Comparison of ENCODE assay signal across 24 mouse cellular contexts in genomic region chr8:47784436-47784835, GRCm38 (mm10). TPM values are rescaled to one million over a fixed set of nuclear protein-coding genes. Genes with fewer than 3 reads are reported as not detected.
DNase-seq lines count a peak whose midpoint lies in the region; ATAC-seq and TF ChIP-seq lines count a peak whose summit lies in the region.
"Had no signal": no experiment of that assay in that cellular context is flagged by ENCODE, and none has a peak within 500 bp of the region (broad histone marks: within the 10 kb centered on the region; RNA-seq: fewer than 3 reads in every experiment).

No protein-coding gene starts in this region.

- 81% methylated on average over 7 of the region's 7 CpGs for WGBS in heart, embryonic 11.5 days (ENCODE audit: insufficient replicate concordance)
- WGBS in lung, adult 2 months: 77% methylated on average over 7 of the region's 7 CpGs

- intact Hi-C loops in heart, postnatal 36 days (cut with DNase I): no loop called here

- peaks cover 5% of the 10 kb centered on the region; the same call in 1 of the 2 replicates for H3K4me1 ChIP-seq in heart, embryonic 11.5 days (ENCODE audit: control insufficient read depth, insufficient read depth, low read length)
- H3K4me1 ChIP-seq in lung, adult 2 months (ENCODE audit: control insufficient read depth, insufficient read depth, low read length): no peaks in the 10 kb centered on the region
- H3K4me1 ChIP-seq: liver, embryonic 15.5 days; stomach, embryonic 15.5 days had no signal

- no peaks in the 10 kb centered on the region for H3K36me3 ChIP-seq in heart, embryonic 11.5 days (ENCODE audit: control insufficient read depth, insufficient read depth, low read length)
- H3K36me3 ChIP-seq: forebrain, embryonic 12.5 days; limb, embryonic 13.5 days; liver, embryonic 15.5 days; midbrain, embryonic 13.5 days; neural tube, embryonic 15.5 days; stomach, embryonic 15.5 days had no signal

- no peaks in the 10 kb centered on the region for H3K9me3 ChIP-seq in heart, embryonic 11.5 days (replicated peaks; ENCODE audit: control insufficient read depth, low read length)
- H3K9me3 ChIP-seq: forebrain, embryonic 12.5 days; limb, embryonic 13.5 days; liver, embryonic 15.5 days; midbrain, embryonic 13.5 days; neural tube, embryonic 15.5 days; stomach, embryonic 15.5 days had no signal

- no peak overlapping the region for H3K27ac ChIP-seq in heart, embryonic 11.5 days (ENCODE audit: low read depth, low read length)
- H3K27ac ChIP-seq: forebrain, embryonic 12.5 days; limb, embryonic 13.5 days; liver, embryonic 15.5 days; midbrain, embryonic 13.5 days; neural tube, embryonic 15.5 days; stomach, embryonic 15.5 days had no signal

- DNase-seq in heart, adult 11 months: peak; percentile 98
- DNase-seq in lung, postnatal 10 days: peak; percentile 28
- no peak for DNase-seq in lung, adult 2 months
- peak; percentile 15 to 24 for DNase-seq in gastrocnemius, adult 8-10 months (ENCODE audit: low spot score in 2 of 2)
- peak; percentile 40 to 45 for DNase-seq in heart, postnatal 36 days
- no peak for DNase-seq in right cerebral cortex, postnatal 14 days
- DNase-seq in cerebellum, postnatal 10 days: no peak
- DNase-seq: cerebellum, postnatal 25 days; kidney, adult 18-20 months; kidney, postnatal 10 days; spleen, adult 18-20 months; thymus, postnatal 4 days had no signal

- no peak for TF ChIP-seq CTCF in lung, adult 2 months (IDR thresholded peaks at IDR 0.05; ENCODE audit: insufficient read depth, low read length)

- H3K9ac ChIP-seq in heart, embryonic 11.5 days (ENCODE audit: low read depth, low read length): no peak overlapping the region
- H3K9ac ChIP-seq: forebrain, embryonic 12.5 days; limb, embryonic 13.5 days; liver, embryonic 15.5 days; midbrain, embryonic 13.5 days; neural tube, embryonic 15.5 days; stomach, embryonic 15.5 days had no signal

- no peak overlapping the region for H3K4me3 ChIP-seq in heart, embryonic 11.5 days (ENCODE audit: low read depth, low read length)
- no peak overlapping the region for H3K4me3 ChIP-seq in lung, adult 2 months (replicated peaks; ENCODE audit: extremely low read depth, low read depth, low read length)
- H3K4me3 ChIP-seq: forebrain, embryonic 12.5 days; limb, embryonic 13.5 days; liver, embryonic 15.5 days; midbrain, embryonic 13.5 days; myocyte; neural tube, embryonic 15.5 days; stomach, embryonic 15.5 days had no signal

- TF ChIP-seq POLR2A in lung, adult 2 months (IDR thresholded peaks at IDR 0.05; ENCODE audit: borderline replicate concordance, extremely low read depth, low read depth, low read length): no peak

- no peak overlapping the region for H3K4me2 ChIP-seq in heart, embryonic 11.5 days
- H3K4me2 ChIP-seq: forebrain, embryonic 12.5 days; limb, embryonic 13.5 days; liver, embryonic 15.5 days; midbrain, embryonic 13.5 days; neural tube, embryonic 15.5 days; stomach, embryonic 15.5 days had no signal

- H3K27me3 ChIP-seq in heart, embryonic 11.5 days (ENCODE audit: control insufficient read depth, insufficient read depth, low read length): no peaks in the 10 kb centered on the region
- H3K27me3 ChIP-seq: forebrain, embryonic 12.5 days; limb, embryonic 13.5 days; liver, embryonic 15.5 days; midbrain, embryonic 13.5 days; neural tube, embryonic 15.5 days; stomach, embryonic 15.5 days had no signal

- no peak for ATAC-seq in heart, embryonic 11.5 days (replicated peaks; ENCODE audit: insufficient number of reproducible peaks, low FRiP score, low TSS enrichment)
- ATAC-seq: midbrain, embryonic 13.5 days had no signal

RNA-seq across cellular contexts. Expression of gene Cldn24, which starts 37.5 kb away (rescaled TPM):
- not detected in 2 replicates for polyA plus RNA-seq in heart, embryonic 11.5 days (2014; fragmentation: Nextera tagmentation; extraction: Ambion mirVana)
- not detected in 2 replicates for polyA plus RNA-seq in lung, adult 2 months (2012; rRNA removed)
- not detected for total RNA-seq in gastrocnemius, adult 8-10 months (2022)
- total RNA-seq in heart, postnatal 36 days (2021): not detected
- total RNA-seq: left cerebral cortex, adult 8-10 months; megakaryocyte progenitor cell, adult 5-6 weeks; MEL had no signal
- polyA plus RNA-seq: forebrain, embryonic 12.5 days; heart, postnatal 0 days; limb, embryonic 13.5 days; liver, embryonic 15.5 days; midbrain, embryonic 13.5 days; myocyte; neural tube, embryonic 15.5 days; stomach, embryonic 15.5 days had no signal

RNA-seq across cellular contexts. Expression of gene Cldn22, which starts 39.8 kb away (rescaled TPM):
- polyA plus RNA-seq in heart, embryonic 11.5 days (2014; fragmentation: Nextera tagmentation; extraction: Ambion mirVana): not detected in 2 replicates
- 1.6 and 2.7 TPM in 2 replicates for polyA plus RNA-seq in lung, adult 2 months (2012; rRNA removed)
- total RNA-seq in gastrocnemius, adult 8-10 months (2022): under 1 TPM in 2 of 4 experiments, not detected in 2; 0.29 to 0.59 TPM
- total RNA-seq in heart, postnatal 36 days (2021): not detected
- total RNA-seq: megakaryocyte progenitor cell, adult 5-6 weeks; MEL had no signal
- polyA plus RNA-seq: forebrain, embryonic 12.5 days; heart, postnatal 0 days; limb, embryonic 13.5 days; liver, embryonic 15.5 days; midbrain, embryonic 13.5 days; myocyte; neural tube, embryonic 15.5 days; stomach, embryonic 15.5 days had no signal

Comparison
In these comparisons a context has a peak if more than half of its experiments do, and no peak if none do; other contexts are left out.
1. DNase-seq: peak in heart, adult 11 months (single experiment), lung, postnatal 10 days (single experiment), gastrocnemius, adult 8-10 months (2 of 2) and heart, postnatal 36 days (2 of 2); none in lung, adult 2 months (single experiment), right cerebral cortex, postnatal 14 days (single experiment) and cerebellum, postnatal 10 days (0 of 2).